Mouse (Mus musculus): ENCODE measurements at regions not wholly inside any gene's neighbourhood (a gene's known extent, or its start where the extent isn't known, plus 50 kb on each side); places are given as distances from the start of the nearest gene placed in this dataset.
"Not testable (repeated sequence)": the region's sequence is repeated elsewhere in the genome, so short reads cannot be mapped to it uniquely, and the experiment has no call there.

DNA sequence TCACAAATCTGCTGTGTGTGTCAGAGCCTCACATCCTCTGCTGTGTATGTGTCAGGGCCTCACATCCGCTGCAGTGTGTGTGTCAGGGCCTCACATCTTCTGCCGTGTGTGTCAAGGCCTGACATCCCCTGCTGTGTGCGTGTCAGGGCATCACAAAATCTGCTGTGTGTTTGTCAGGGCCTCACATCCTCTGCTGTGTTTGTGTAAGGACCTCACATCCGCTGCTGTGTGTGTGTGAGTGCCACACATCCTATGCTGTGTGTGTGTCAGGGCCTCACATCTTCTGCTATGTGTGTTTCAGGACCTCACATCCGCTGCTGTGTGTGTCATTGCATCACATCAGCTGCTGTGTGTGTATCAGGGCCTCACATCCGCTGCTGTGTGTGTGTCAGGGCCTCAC, 63.3 kb downstream of the Asmt start:
- peak in 1 of 2 experiments; percentile 1 for DNase-seq (ENCODE audit: low read depth in 1 of 2, low spot score in 2 of 2)

DNA sequence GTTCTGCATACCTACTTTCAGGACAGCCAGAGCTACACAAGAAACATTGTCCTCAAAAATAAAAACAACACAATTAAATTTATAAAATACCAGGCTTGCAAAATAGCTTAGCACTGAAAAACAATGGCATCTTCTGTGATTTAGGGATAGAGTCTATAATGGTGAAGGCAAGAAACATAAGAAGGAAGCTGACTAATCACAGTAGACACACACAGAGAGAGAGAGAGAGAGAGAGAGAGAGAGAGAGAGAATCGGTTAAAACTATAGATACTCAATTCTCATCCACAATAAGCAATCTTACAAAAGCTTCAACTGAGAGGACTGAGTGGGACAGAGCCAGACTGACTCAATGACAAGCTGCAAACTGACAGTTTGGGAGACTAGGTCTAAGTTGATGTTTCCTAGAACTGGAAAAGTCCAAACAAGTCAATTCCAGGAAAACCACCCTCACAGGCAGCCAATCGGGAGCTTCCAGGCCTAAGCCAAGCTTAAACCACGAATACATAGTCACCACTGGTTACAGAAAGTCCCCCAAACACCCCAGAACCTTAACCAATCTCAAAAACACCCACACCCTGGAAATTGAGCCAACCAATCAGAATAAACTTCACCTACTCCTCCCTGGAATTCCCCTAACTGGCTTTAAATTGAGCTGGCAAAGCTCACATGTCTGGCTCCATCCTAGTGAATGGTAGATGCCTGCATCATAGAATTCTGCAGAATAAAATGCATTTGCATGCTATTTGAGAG, 81.2 kb downstream of the Asmt start:
- not testable (repeated sequence) for DNase-seq (ENCODE audit: low read depth in 1 of 2, low spot score in 2 of 2)
